Mouse (Mus musculus) megakaryocyte, embryonic 14.5 days (primary cell): Measurements from ENCODE around the gene Ppp1r37.

Experiments used
- FLI1 ChIP-seq: IDR thresholded peaks from 2 replicates; pipeline ENCODE4 v1.6.1; 2012; ENCODE audit warnings: low read length, inconsistent platforms, mixed read lengths
- GATA1 ChIP-seq: IDR thresholded peaks from 3 replicates; pipeline ENCODE4 v1.6.1; 2012; ENCODE audit warnings: mixed read lengths, low read length, inconsistent platforms, borderline replicate concordance

DNA sequence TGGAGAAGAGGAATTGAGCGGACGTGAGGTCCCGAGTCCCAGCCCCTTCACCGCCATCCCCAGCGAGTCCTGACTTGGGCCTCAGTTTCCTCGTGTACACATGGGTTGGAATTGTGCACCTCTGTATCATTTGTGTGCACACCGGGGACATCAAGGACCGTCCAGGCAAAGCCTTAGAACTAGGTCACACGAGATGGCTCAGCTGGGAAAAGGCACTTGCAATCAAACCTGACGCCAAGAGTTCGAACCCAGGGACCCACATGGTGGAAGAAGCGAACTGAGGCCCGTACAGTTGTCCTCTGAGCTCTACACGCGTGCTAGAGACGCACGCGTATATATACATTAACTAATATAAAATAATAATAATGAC, 55.3 kb downstream of the Ppp1r37 start:
- TF ChIP-seq GATA1 (no peak), FLI1 (no peak)
